Mouse (Mus musculus) urinary bladder, postnatal 36 days (tissue): Measurements from ENCODE around the gene Sorbs1.
A peak's percentile ranks its signal among the peaks of the same experiment; 100 is the strongest.

Source experiments
- DNase-seq, 2 experiments: peaks; one replicate each; pipeline ENCODE4 v3.0.0; 2022; ENCODE audit warnings: low spot score in 2 of 2, mixed read lengths in 1 of 2

Sorbs1 gene

GRCm38 (mm10) chr19:40376566-40377281 lies 136.9 kb downstream of the Sorbs1 start:
- DNase-seq = no peak

DNA sequence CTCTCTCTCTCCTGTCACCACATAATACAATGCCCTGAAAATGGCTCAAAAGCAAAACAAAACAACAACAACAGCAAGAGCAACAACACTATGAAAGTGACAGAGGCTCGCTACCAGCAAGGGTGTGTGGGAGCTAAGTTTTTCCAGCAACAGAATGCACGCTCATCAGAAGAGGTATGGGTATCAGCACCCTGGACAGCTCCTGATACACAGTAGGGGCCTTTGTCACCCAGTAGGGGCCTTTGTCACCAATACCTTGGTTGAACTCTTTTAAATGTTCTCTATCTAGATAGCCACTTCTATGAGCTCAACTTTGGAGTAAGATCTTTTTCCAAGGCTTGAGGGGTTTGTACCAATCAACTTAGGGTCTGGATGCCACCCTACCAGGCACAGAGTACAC lies 138.9 kb downstream of the Sorbs1 start:
- no peak for DNase-seq

- no peak for DNase-seq
These were observed 140.9 kb downstream of the Sorbs1 start for GRCm38 (mm10) chr19:40372679-40373078.

DNA sequence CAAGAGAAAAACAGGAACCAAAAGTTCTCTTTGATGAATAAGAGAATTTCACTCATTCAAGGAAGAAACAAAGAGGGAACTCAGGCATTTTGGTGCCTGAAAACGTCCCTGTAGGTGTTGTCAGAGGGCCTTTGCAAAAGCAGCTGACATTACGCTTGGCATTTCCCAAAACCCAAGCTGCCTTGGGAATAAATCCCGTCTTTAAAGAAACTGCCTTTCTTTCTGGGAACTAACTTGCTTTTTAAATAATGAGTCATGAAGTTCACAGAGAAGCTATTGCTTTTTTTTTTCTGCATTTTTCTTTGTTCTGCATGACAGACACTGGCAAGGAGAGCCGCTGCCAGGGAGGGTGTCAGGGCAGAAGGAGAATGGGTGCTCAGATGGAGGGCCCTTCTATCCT lies 141.7 kb downstream of the Sorbs1 start:
- DNase-seq = no peak

DNA sequence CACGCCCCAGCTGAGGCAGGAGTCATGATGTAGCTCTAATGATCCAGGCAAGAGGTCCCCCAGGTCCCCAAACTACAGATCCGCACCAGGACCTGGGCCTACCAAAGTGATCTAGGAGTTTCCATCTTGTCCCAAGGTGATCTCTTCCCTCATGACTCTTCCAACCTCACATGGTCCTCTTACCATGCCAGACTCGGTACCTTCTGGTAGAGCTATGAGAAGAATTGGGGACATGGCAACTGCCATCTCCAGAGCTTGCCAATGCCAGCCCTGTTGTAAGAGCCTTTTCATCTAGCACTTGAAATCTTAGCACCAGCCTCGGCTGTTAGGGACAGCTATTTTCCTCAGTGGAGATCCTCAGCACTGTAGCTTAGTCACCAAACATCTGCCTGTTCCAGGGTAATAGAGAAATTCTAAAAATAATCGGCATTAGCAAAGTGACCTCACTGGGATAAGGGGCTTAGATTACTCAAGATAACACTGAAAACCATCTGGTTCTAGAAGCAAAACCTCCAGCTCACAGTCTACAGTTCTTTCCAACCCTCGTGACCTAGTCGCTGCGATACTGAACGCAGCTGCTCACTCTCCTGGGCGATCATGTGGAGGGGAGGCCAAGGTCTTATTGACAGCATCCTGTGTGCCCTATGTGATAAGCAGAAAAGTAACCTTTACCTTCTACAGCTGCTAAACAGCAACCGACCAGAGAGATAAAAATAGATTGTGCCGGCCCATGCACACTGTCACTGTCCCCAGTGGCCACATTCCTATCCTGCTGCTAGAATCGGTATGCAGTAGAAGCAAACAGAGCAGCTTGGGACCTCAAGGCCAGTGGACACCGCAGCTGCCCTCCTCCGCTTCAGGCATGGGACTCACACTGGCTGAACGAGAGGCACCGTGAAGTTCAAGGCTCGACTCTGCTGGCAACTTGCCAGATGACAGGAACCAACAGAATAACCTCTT lies 143.4 kb downstream of the Sorbs1 start:
- DNase-seq = no peak

- DNase-seq = no peak
These were observed 145.1 kb downstream of the Sorbs1 start for GRCm38 (mm10) chr19:40368517-40368916.

GRCm38 (mm10) chr19:40366163-40366941 lies 147.2 kb downstream of the Sorbs1 start:
- no peak for DNase-seq

- peak in 1 of 2 experiments; percentile 73 for DNase-seq
These were observed 148.4 kb downstream of the Sorbs1 start for GRCm38 (mm10) chr19:40365137-40365536.

- no peak for DNase-seq
These were observed 150.1 kb downstream of the Sorbs1 start for GRCm38 (mm10) chr19:40363447-40363846.

DNA sequence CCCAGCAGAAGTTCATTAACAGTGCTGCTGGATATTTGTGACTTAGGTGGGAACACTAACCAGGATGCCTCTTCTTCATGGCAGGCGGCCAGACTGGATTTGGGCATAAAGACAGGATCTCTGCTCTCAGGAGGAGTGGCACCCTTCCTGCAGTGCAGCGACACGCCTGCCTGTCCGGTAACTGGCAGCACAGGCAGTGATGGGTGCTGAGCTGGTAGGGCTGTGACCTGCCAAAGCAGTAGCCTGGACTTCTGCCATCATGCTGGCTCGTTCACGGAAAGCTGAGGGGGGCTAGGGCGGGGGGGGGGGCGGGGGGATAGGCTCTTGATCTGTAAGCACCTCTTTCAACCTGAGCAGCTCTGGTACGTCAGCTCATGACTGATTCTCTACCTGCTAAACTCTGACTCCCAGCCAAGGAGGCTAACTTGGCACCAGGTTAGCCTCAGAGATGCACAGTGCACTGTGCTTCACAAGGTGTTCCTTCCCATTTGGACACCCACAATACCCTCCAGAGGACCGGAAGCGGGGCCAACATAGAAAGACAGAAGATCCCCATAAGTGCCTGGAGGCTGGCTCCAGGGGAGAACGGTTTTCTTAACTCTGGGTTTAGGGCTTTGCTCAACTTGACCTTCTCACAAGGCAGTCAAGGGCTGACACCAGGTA lies 151.2 kb downstream of the Sorbs1 start:
- no peak for DNase-seq

DNA sequence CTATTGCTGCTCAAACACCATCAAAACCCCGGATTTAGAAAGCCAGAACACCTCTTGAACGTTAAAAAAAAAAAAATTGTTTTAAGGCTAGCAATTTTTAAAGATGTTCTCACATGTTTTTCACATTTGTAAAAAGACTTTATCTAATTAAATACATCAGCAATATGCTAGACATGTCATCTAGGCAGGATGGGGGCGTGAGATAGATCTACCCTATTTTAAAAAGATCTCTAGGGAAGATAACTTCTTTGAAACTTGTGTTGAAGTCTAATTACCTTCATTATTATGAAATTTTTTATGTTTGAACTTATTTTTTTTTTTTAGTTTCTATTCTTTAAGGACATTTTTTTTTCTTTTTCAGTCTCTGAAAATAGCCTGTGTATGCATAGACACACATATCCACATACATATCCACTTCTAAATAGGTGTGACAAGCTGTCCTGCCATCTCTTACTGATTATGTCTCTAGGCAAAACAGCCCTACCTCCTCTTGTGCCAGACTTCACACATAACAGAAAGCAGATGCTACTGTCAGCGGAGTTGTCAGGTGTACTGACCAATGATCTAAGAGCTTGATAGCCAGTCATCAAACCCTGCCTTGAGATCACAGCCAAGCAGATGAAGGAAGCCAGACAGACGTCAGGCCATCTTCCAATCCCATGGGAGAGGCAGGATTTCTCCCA lies 153.7 kb downstream of the Sorbs1 start:
- DNase-seq = no peak

- peak in 1 of 2 experiments; percentile 65 for DNase-seq
These were observed 156.8 kb downstream of the Sorbs1 start for GRCm38 (mm10) chr19:40356536-40357522.

DNA sequence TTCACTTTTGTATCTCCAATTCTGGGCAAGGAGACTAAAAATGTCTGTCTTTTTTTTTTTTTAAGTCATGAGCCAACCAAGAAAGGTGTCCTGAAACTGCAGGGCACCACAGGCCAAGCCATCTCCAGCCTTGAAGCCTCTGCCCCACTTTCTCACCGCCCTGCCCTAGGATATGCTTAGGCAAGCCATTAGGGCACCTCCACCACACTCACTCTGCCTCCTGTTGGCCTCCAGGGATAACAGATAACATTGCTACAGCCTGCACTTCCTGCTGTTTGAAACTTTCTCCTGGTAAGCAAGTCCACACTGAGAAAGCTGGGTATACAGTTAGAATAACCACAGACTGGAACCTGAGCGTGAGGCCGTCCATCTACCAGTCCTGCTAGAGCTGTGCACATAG lies 158.5 kb downstream of the Sorbs1 start:
- peak in 1 of 2 experiments; percentile 51 for DNase-seq

DNA sequence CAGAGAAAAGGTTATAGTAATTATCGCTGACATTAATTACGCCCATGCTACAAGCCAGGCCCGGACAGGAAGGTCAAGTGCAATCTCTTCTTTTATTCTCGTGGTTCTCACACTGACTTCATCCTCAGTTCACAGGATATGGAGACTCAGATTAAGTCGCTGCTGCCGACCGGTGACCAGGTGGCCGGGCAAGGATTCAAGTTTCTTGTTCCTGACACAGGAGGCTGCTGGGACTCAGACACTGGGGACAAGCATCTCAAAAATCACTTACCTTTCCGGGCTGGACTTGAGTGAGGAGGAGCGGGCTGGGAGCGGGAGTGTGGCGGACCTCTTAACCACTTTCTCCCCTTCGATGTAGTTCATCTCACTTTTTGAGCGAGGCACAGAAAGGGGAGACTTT lies 161.6 kb downstream of the Sorbs1 start:
- DNase-seq = no peak

DNA sequence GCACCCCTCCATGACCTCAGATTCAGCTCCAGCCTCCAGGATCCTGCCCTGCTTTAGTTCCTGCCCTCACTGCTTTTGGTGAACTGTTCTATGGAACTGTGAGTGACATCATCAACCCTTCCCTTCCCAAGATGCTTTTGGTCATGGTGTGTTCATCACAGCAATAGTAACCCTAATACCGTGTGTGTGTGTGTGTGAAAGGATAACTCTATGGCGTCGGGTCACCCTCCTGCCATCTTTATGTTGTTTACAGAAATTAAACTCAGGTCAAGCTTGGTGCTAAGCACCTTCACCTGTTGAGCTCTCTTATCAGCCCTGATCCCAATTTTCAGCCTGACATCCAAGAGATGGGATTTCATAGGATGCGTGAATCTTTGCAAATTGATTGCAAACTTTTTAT lies 162.7 kb downstream of the Sorbs1 start:
- no peak for DNase-seq

DNA sequence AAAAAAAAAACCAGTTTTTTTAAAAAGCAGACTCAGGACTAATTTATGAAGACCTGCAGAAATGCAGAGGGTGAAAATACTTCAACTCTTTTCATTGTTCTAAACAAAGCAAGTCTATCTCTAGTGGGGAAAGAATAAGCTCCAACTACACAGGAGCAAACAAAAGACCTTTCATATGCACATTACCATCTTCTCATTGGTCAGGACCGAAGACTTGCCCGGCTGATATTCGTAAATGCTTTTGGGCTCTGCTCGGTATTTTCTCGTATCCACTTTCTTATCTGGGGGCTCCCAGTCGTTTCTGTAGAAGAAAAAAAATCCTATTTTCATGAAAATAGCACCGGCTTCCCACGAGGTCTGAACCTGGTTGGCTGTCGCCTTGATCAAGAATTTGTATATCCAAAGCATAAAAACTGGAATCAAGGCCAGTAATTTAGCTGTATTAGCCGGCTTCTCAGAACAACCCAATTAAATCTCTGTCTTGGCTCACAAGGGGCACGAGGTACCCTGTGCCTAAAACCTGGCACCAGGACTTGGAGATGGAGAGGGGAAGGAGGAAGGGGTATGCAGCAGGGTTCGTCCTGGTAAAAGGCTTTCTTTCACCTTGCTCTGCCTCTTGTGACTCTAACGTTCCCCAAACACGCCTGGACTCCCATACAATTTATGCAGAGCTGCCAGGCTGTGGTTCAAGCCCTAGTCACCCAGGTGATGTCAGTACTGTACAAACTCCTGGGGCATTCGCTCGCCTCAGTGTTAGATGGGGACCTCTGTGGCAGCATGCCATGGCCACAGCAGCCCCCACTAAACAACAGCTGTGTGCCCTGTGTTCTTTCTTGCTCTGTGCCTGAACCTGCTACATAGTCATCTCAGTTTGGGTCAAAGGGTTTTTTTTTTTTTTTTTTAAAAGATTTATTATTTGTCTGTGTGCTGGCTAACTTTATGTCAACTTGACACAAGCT lies 163.6 kb downstream of the Sorbs1 start:
- DNase-seq = no peak

DNA sequence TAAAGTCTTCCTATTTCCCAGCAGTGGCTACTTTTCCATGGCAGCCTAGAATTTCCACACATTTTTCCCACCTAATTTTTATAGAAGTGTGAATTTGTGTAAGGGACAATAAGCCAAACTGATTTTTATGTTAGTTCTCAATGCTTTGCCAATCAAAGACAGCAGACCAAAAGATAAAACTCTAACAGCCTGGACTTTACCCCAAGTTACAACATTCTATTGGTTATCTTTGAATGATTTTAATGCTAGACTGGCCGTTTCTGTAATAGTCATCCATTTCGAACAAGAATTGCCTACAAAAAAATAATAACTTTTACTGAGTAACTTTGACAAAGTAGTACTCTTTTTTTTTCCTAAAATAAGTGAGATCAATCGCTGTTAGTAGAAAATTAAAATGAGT lies 164.3 kb downstream of the Sorbs1 start:
- DNase-seq = no peak

DNA sequence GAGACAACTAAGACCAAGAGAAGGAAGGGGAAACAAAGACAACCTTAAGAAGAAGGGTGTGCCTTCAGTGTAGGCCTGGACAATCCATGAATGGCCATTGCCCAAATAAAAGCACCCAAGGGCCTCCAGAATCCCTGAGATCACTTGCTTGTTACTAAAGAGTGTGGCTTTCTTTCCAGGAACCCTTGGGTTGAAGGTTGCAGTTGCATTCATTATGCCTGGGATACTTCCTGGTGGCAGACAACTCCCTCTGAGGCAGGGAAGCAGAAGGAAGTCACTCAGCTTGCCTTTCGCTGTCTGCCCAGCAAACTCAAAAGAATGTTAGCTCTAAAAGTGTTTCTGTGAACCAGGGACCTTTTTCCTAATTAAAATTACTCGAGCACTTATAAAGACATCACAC lies 164.9 kb downstream of the Sorbs1 start:
- no peak for DNase-seq

- DNase-seq = no peak
These were observed 165.4 kb downstream of the Sorbs1 start for GRCm38 (mm10) chr19:40348175-40348574.
